Mouse (Mus musculus) kidney, postnatal 0 days (tissue): ENCODE results near the gene Rd3. TPM values are rescaled to one million over a fixed set of nuclear protein-coding genes. Genes with fewer than 3 reads are reported as not detected.

Experiments
- ATAC-seq: fragments of 200-750 bp; cut with Nextera tagmentation; replicated peaks from 2 replicates; pipeline ENCODE4 v1.8.0; 2017; ENCODE audit warnings: low read depth, moderate number of reproducible peaks, moderate TSS enrichment, moderate library complexity; ENCODE audit not compliant: low FRiP score
- DNase-seq: peaks from one replicate; pipeline ENCODE4 v3.0.0-alpha.2; 2016; ENCODE audit warnings: low spot score
- H3K27ac ChIP-seq: fragments of 300-500 bp; sonication (generic); 2 replicates; pipeline ENCODE4 v1.5.1; 2014; ENCODE audit warnings: mild to moderate bottlenecking
- H3K27me3 ChIP-seq: fragments of 300-500 bp; sonication (generic); 2 replicates; pipeline ENCODE4 v1.6.1; 2014; ENCODE audit warnings: low read length, mixed read lengths; ENCODE audit not compliant: insufficient read depth
- H3K36me3 ChIP-seq: fragments of 300-500 bp; sonication (generic); 2 replicates; pipeline ENCODE4 v1.6.1; 2014; ENCODE audit warnings: low read length, mixed read lengths; ENCODE audit not compliant: insufficient read depth
- H3K4me1 ChIP-seq: fragments of 300-500 bp; sonication (generic); replicated peaks from 2 replicates; pipeline ENCODE4 v1.6.1; 2014; ENCODE audit warnings: antibody characterized with exemption, low read length, mixed read lengths; ENCODE audit not compliant: insufficient read depth
- H3K4me2 ChIP-seq: fragments of 300-500 bp; sonication (generic); 2 replicates; pipeline ENCODE4 v1.6.1; 2014; ENCODE audit warnings: mild to moderate bottlenecking, low read length, moderate library complexity, mixed read lengths
- H3K4me3 ChIP-seq: fragments of 300-500 bp; sonication (generic); replicated peaks from 2 replicates; pipeline ENCODE4 v1.5.1; 2014; ENCODE audit warnings: low read depth, low read length
- H3K9ac ChIP-seq: fragments of 300-500 bp; sonication (generic); 2 replicates; pipeline ENCODE4 v1.6.1; 2014; ENCODE audit warnings: low read depth, low read length
- H3K9me3 ChIP-seq: fragments of 300-500 bp; sonication (generic); replicated peaks from 2 replicates; pipeline ENCODE4 v1.6.1; 2016; ENCODE audit warnings: low read length, inconsistent platforms, mixed read lengths
- CTCF ChIP-seq: IDR thresholded peaks from 2 replicates; pipeline ENCODE4 v1.5.1; 2016; ENCODE audit warnings: antibody characterized with exemption, low read depth, mild to moderate bottlenecking, moderate library complexity
- microRNA-seq: library from miRNA; unstranded; fragments of <30 nt; microRNA quantifications from one replicate; pipeline ENCODE4, GENCODE M21; 2016
- polyA plus RNA-seq: library from polyadenylated mRNA; unstranded; fragments of >200 nt; fragmentation: Nextera tagmentation; extraction: Ambion mirVana; gene quantifications from 2 replicates; pipeline ENCODE4 v1.2.1, GENCODE M21; 2015

Rd3 gene
- polyA plus RNA-seq, 1 experiment from 2014 or later: 0.51 TPM

GRCm38 (mm10) chr1:191999022-191999421 is 21.9 kb downstream of the Rd3 start:
- Histone ChIP-seq H3K27ac (no peak overlapping the region), H3K27me3 (no peaks in the 10 kb centered on the region), H3K4me1 (no peaks in the 10 kb centered on the region), H3K4me2 (no peak overlapping the region), H3K9me3 (no peaks in the 10 kb centered on the region), H3K9ac (no peak overlapping the region), H3K4me3 (no peak overlapping the region), H3K36me3 (peaks cover 35% of the 10 kb centered on the region)
- DNase-seq (no peak), ATAC-seq (no peak; the same call in 1 of the 2 replicates)
- no peak for TF ChIP-seq CTCF

Small RNA genes within 50 kb of the gene (microRNA-seq; reads per million reads assigned to microRNA genes)
- not detected for gene Mir3473c

Other genes with a start within 250 kb of the Rd3 start
- 21.3 and 24.1 TPM in 2 replicates for gene Nek2, start 155.9 kb upstream of the Rd3 start, polyA plus RNA-seq
- gene Slc30a1, start 70.6 kb upstream of the Rd3 start, polyA plus RNA-seq: 5.6 TPM in 2 replicates
- 17.9 and 19.6 TPM in 2 replicates for gene Traf5, start 115.2 kb downstream of the Rd3 start, polyA plus RNA-seq
- 29.9 and 33.8 TPM in 2 replicates for gene Rcor3, start 160.7 kb downstream of the Rd3 start, polyA plus RNA-seq
- gene Kcnh1, start 213.4 kb downstream of the Rd3 start, polyA plus RNA-seq: 0.92 and 1.3 TPM in 2 replicates